Comparison of ENCODE assay signal across 7 mouse cellular contexts in the genomic region with DNA sequence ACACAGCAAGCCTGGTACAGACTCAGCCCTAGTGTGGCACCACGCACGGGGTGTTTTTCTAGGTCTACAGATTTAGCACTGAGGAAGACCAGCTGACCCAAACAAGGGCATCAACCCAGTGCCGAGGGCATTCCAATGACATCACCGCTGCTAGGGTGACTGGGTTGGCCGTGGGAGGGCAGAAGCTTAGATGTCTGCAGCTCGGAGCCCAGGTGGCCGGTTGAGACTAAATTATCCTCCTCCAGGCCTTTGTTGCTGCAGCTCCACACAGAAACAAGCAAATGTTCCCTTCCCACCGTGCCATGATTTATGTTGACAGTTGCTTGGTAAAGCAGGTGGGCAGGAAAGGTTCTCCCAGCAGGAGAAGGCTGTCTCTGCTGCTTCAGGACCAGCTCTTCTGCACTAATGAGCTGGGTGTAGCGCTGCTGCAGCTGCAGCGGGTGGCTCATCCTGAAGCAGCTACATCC.
DNase-seq lines count a peak whose midpoint lies in the region; ATAC-seq and TF ChIP-seq lines count a peak whose summit lies in the region.

No protein-coding gene starts in this region.

- H3K27me3 ChIP-seq in midbrain, postnatal 0 days (ENCODE audit: insufficient read depth, low read length), result no peaks in the 10 kb centered on the region
- no peaks in the 10 kb centered on the region for H3K27me3 ChIP-seq in midbrain, embryonic 11.5 days (ENCODE audit: control insufficient read depth, insufficient read depth, low read length)
- H3K27me3 ChIP-seq in heart, embryonic 15.5 days, result no peaks in the 10 kb centered on the region; the same call in 1 of the 2 replicates
- no peaks in the 10 kb centered on the region for H3K27me3 ChIP-seq in kidney, embryonic 14.5 days (ENCODE audit: control insufficient read depth, insufficient read depth, low read length)

- no peak overlapping the region for H3K4me2 ChIP-seq in midbrain, postnatal 0 days (ENCODE audit: low read depth, low read length, poor library complexity, severe bottlenecking)
- H3K4me2 ChIP-seq in midbrain, embryonic 11.5 days, result no peak overlapping the region
- no peak overlapping the region for H3K4me2 ChIP-seq in heart, embryonic 15.5 days
- H3K4me2 ChIP-seq in kidney, embryonic 14.5 days (replicated peaks; ENCODE audit: low read depth, low read length), result no peak overlapping the region

- ATAC-seq in midbrain, postnatal 0 days (ENCODE audit: low FRiP score), result no peak
- ATAC-seq in midbrain, embryonic 11.5 days (ENCODE audit: low FRiP score), result no peak
- ATAC-seq in heart, embryonic 15.5 days (replicated peaks; ENCODE audit: insufficient number of reproducible peaks, insufficient read depth, low FRiP score, low read depth), result peak; percentile 67; the same call in 1 of the 2 replicates
- peak; percentile 92 for ATAC-seq in kidney, embryonic 14.5 days (ENCODE audit: low FRiP score, low TSS enrichment)

- no peak for TF ChIP-seq CTCF in midbrain, postnatal 0 days (IDR thresholded peaks at IDR 0.05)

- DNase-seq in midbrain, postnatal 0 days (ENCODE audit: low spot score), result peak; percentile 67
- DNase-seq in midbrain, embryonic 11.5 days (ENCODE audit: low spot score, missing footprints), result no peak
- peak; percentile 72 for DNase-seq in retina, embryonic 14.5 days (ENCODE audit: low spot score)
- DNase-seq in thymus, adult 18-20 months, result no peak
- DNase-seq in lung, adult 18-20 months, result no peak

- no peaks in the 10 kb centered on the region for H3K9me3 ChIP-seq in midbrain, postnatal 0 days (ENCODE audit: low read length)
- no peaks in the 10 kb centered on the region for H3K9me3 ChIP-seq in midbrain, embryonic 11.5 days (ENCODE audit: control insufficient read depth, low read length)
- no peaks in the 10 kb centered on the region for H3K9me3 ChIP-seq in heart, embryonic 15.5 days (replicated peaks)
- H3K9me3 ChIP-seq in kidney, embryonic 14.5 days (ENCODE audit: control insufficient read depth, low read length), result no peaks in the 10 kb centered on the region

- no peak overlapping the region for H3K9ac ChIP-seq in midbrain, postnatal 0 days (replicated peaks; ENCODE audit: low read length, poor library complexity, severe bottlenecking)
- H3K9ac ChIP-seq in midbrain, embryonic 11.5 days (ENCODE audit: low read length), result no peak overlapping the region
- no peak overlapping the region for H3K9ac ChIP-seq in heart, embryonic 15.5 days
- no peak overlapping the region for H3K9ac ChIP-seq in kidney, embryonic 14.5 days (ENCODE audit: low read depth, low read length)

- no peak overlapping the region for H3K4me3 ChIP-seq in midbrain, postnatal 0 days (ENCODE audit: low read depth, low read length)
- H3K4me3 ChIP-seq in midbrain, embryonic 11.5 days (ENCODE audit: low read depth, low read length), result no peak overlapping the region
- H3K4me3 ChIP-seq in heart, embryonic 15.5 days, result no peak overlapping the region
- H3K4me3 ChIP-seq in kidney, embryonic 14.5 days (ENCODE audit: low read length), result no peak overlapping the region

- no peak overlapping the region for H3K27ac ChIP-seq in midbrain, postnatal 0 days (ENCODE audit: low read depth, low read length)
- H3K27ac ChIP-seq in midbrain, embryonic 11.5 days (ENCODE audit: low read depth, low read length), result no peak overlapping the region
- no peak overlapping the region for H3K27ac ChIP-seq in heart, embryonic 15.5 days
- H3K27ac ChIP-seq in kidney, embryonic 14.5 days (ENCODE audit: low read depth, low read length), result 0 out of 2 replicates have a peak overlapping the region, but pooled peaks have one; percentile 2

- H3K36me3 ChIP-seq in midbrain, postnatal 0 days (ENCODE audit: insufficient read depth, low read length), result no peaks in the 10 kb centered on the region
- H3K36me3 ChIP-seq in midbrain, embryonic 11.5 days (ENCODE audit: control insufficient read depth, insufficient read depth, low read length), result no peaks in the 10 kb centered on the region
- H3K36me3 ChIP-seq in heart, embryonic 15.5 days, result no peaks in the 10 kb centered on the region
- H3K36me3 ChIP-seq in kidney, embryonic 14.5 days (ENCODE audit: control insufficient read depth, insufficient read depth, low read length), result no peaks in the 10 kb centered on the region

- H3K4me1 ChIP-seq in midbrain, postnatal 0 days (ENCODE audit: insufficient read depth, low read length), result no peaks in the 10 kb centered on the region
- H3K4me1 ChIP-seq in midbrain, embryonic 11.5 days (ENCODE audit: control insufficient read depth, insufficient read depth, low read length), result no peaks in the 10 kb centered on the region
- H3K4me1 ChIP-seq in heart, embryonic 15.5 days (replicated peaks), result peaks cover 4% of the 10 kb centered on the region; the same call in 1 of the 2 replicates
- peaks cover 6% of the 10 kb centered on the region; the same call in 1 of the 2 replicates for H3K4me1 ChIP-seq in kidney, embryonic 14.5 days (ENCODE audit: control insufficient read depth, insufficient read depth, low read length)

- 56% methylated on average over 10 of the region's 10 CpGs for WGBS in midbrain, postnatal 0 days
- WGBS in midbrain, embryonic 11.5 days, result 64% methylated on average over 10 of the region's 10 CpGs
- whole genome bisulfite sequencing in heart, embryonic 15.5 days, result 33% methylated on average over 10 of the region's 10 CpGs
- 24% methylated on average over 10 of the region's 10 CpGs for WGBS in kidney, embryonic 14.5 days

Comparison
In these comparisons a context has a peak if more than half of its experiments do, and no peak if none do; other contexts are left out.
1. DNase-seq: peak in midbrain, postnatal 0 days (single experiment) and retina, embryonic 14.5 days (single experiment); none in midbrain, embryonic 11.5 days (single experiment), thymus, adult 18-20 months (0 of 2) and lung, adult 18-20 months (0 of 2).
2. ATAC-seq: peak in heart, embryonic 15.5 days (single experiment) and kidney, embryonic 14.5 days (single experiment); none in midbrain, postnatal 0 days (single experiment) and midbrain, embryonic 11.5 days (single experiment).